ENCODE assay signal across 24 mouse cellular contexts in genomic region chr3:65824886-65825285, GRCm38 (mm10).
A peak's percentile ranks its signal among the peaks of the same experiment; 100 is the strongest.
DNase-seq lines count a peak whose midpoint lies in the region; ATAC-seq and TF ChIP-seq lines count a peak whose summit lies in the region.
"Had no signal": no experiment of that assay in that cellular context is flagged by ENCODE, and none has a peak within 500 bp of the region (broad histone marks: within the 10 kb centered on the region; RNA-seq: fewer than 3 reads in every experiment).

No protein-coding gene starts in this region.

- H3K4me3 ChIP-seq in heart, embryonic 13.5 days: no peak overlapping the region
- H3K4me3 ChIP-seq in lung, embryonic 14.5 days (ENCODE audit: low read depth, low read length): no peak overlapping the region
- no peak overlapping the region for H3K4me3 ChIP-seq in brown adipose tissue, adult 24 weeks (ENCODE audit: insufficient read depth, low read depth, low read length)
- no peak overlapping the region for H3K4me3 ChIP-seq in hindbrain, embryonic 11.5 days (ENCODE audit: low read depth, low read length)
- H3K4me3 ChIP-seq: limb, embryonic 12.5 days; liver, embryonic 13.5 days had no signal

- no peak overlapping the region for H3K9ac ChIP-seq in heart, embryonic 13.5 days
- no peak overlapping the region for H3K9ac ChIP-seq in lung, embryonic 14.5 days
- no peak overlapping the region for H3K9ac ChIP-seq in hindbrain, embryonic 11.5 days (ENCODE audit: low read depth, low read length)
- H3K9ac ChIP-seq: hindbrain, embryonic 14.5 days; limb, embryonic 12.5 days; liver, embryonic 13.5 days had no signal

- peaks cover 4% of the 10 kb centered on the region for H3K9me3 ChIP-seq in heart, embryonic 13.5 days
- no peaks in the 10 kb centered on the region for H3K9me3 ChIP-seq in lung, embryonic 14.5 days (ENCODE audit: low read depth, low read length)
- H3K9me3 ChIP-seq in hindbrain, embryonic 11.5 days (ENCODE audit: control insufficient read depth, low read length): no peaks in the 10 kb centered on the region
- H3K9me3 ChIP-seq: limb, embryonic 12.5 days; liver, embryonic 13.5 days had no signal

- 0 out of 2 replicates have a peak overlapping the region, but pooled peaks have one; percentile 50 for H3K27ac ChIP-seq in heart, embryonic 13.5 days (replicated peaks)
- H3K27ac ChIP-seq in lung, embryonic 14.5 days (ENCODE audit: low read depth): no peak overlapping the region
- peak overlapping the region; percentile 46; the same call in 1 of the 2 replicates for H3K27ac ChIP-seq in brown adipose tissue, adult 24 weeks (replicated peaks; ENCODE audit: low read depth, low read length)
- no peak overlapping the region for H3K27ac ChIP-seq in hindbrain, embryonic 11.5 days (ENCODE audit: low read depth, low read length)
- H3K27ac ChIP-seq: hindbrain, embryonic 14.5 days; limb, embryonic 12.5 days; liver, embryonic 13.5 days; macrophage had no signal

- no peaks in the 10 kb centered on the region for H3K36me3 ChIP-seq in heart, embryonic 13.5 days
- no peaks in the 10 kb centered on the region for H3K36me3 ChIP-seq in lung, embryonic 14.5 days (ENCODE audit: insufficient read depth)
- no peaks in the 10 kb centered on the region for H3K36me3 ChIP-seq in hindbrain, embryonic 11.5 days (ENCODE audit: control insufficient read depth, insufficient read depth, low read length)
- H3K36me3 ChIP-seq: limb, embryonic 12.5 days; liver, embryonic 13.5 days had no signal

- no peak overlapping the region for H3K4me2 ChIP-seq in heart, embryonic 13.5 days
- no peak overlapping the region for H3K4me2 ChIP-seq in lung, embryonic 14.5 days
- H3K4me2 ChIP-seq in hindbrain, embryonic 11.5 days (replicated peaks; ENCODE audit: low read depth, low read length): no peak overlapping the region
- H3K4me2 ChIP-seq: hindbrain, embryonic 14.5 days; limb, embryonic 12.5 days; liver, embryonic 13.5 days; midbrain, embryonic 11.5 days had no signal

- H3K4me1 ChIP-seq in heart, embryonic 13.5 days: peaks cover 46% of the 10 kb centered on the region
- H3K4me1 ChIP-seq in lung, embryonic 14.5 days (ENCODE audit: insufficient read depth): peaks cover 3% of the 10 kb centered on the region; the same call in 1 of the 2 replicates
- 0 out of 2 replicates have a peak, but pooled peaks cover 3% of the 10 kb centered on the region for H3K4me1 ChIP-seq in brown adipose tissue, adult 24 weeks (ENCODE audit: control insufficient read depth, insufficient read depth, insufficient read length, low read length)
- H3K4me1 ChIP-seq in hindbrain, embryonic 11.5 days (replicated peaks; ENCODE audit: control insufficient read depth, insufficient read depth, low read length): 0 out of 2 replicates have a peak, but pooled peaks cover 4% of the 10 kb centered on the region
- H3K4me1 ChIP-seq: liver, embryonic 13.5 days had no signal

- TF ChIP-seq CTCF in lung, embryonic 14.5 days (IDR thresholded peaks at IDR 0.05; ENCODE audit: low read depth): no peak

- no peaks in the 10 kb centered on the region for H3K27me3 ChIP-seq in heart, embryonic 13.5 days (replicated peaks)
- H3K27me3 ChIP-seq in lung, embryonic 14.5 days (ENCODE audit: insufficient read depth, low read length): no peaks in the 10 kb centered on the region
- no peaks in the 10 kb centered on the region for H3K27me3 ChIP-seq in hindbrain, embryonic 11.5 days (ENCODE audit: control insufficient read depth, insufficient read depth, low read length)
- H3K27me3 ChIP-seq: liver, embryonic 13.5 days; Patski had no signal

- ATAC-seq in heart, embryonic 13.5 days (ENCODE audit: extremely low read depth, insufficient number of reproducible peaks, low FRiP score, low TSS enrichment): no peak
- no peak for ATAC-seq in lung, embryonic 14.5 days (ENCODE audit: insufficient read depth)
- no peak for ATAC-seq in hindbrain, embryonic 11.5 days (ENCODE audit: low FRiP score)
- ATAC-seq: Patski had no signal

- 53% methylated on average over 3 of the region's 3 CpGs for WGBS in heart, embryonic 13.5 days
- WGBS in lung, embryonic 14.5 days: 41% methylated on average over 3 of the region's 3 CpGs
- 66% methylated on average over 3 of the region's 3 CpGs for WGBS in hindbrain, embryonic 11.5 days

- intact Hi-C loops in heart, postnatal 14 days (cut with DNase I): no loop called here

- no peak for DNase-seq in heart, postnatal 14 days
- DNase-seq in lung, embryonic 14.5 days: peak; percentile 44
- no peak for DNase-seq in lung, postnatal 25 days (ENCODE audit: low spot score)
- DNase-seq in ES-CJ7 (ENCODE audit: low read depth, low spot score): peak; percentile 19
- no peak for DNase-seq in frontal cortex, postnatal 14 days (ENCODE audit: low spot score in 2 of 2)
- no peak for DNase-seq in hindbrain, embryonic 11.5 days (ENCODE audit: low spot score)
- DNase-seq: adrenal gland, postnatal 25 days; B cell, adult 2 months; cerebellum, adult 18-20 months; cerebellum, postnatal 25 days; heart, adult 18-20 months; kidney, adult 11 months; kidney, postnatal 4 days; liver, embryonic 13.5 days; retina, postnatal 1 day; right cerebral cortex, postnatal 4 days; thymus, postnatal 36 days had no signal

Comparison
In these comparisons a context has a peak if more than half of its experiments do, and no peak if none do; other contexts are left out.
1. DNase-seq: peak in lung, embryonic 14.5 days (single experiment) and ES-CJ7 (single experiment); none in heart, postnatal 14 days (0 of 2), lung, postnatal 25 days (single experiment), frontal cortex, postnatal 14 days (0 of 2) and hindbrain, embryonic 11.5 days (single experiment).
2. H3K27ac ChIP-seq: peak in heart, embryonic 13.5 days (single experiment) and brown adipose tissue, adult 24 weeks (single experiment); none in lung, embryonic 14.5 days (single experiment) and hindbrain, embryonic 11.5 days (single experiment).